Mouse (Mus musculus) embryonic facial prominence, embryonic 11.5 days (tissue): ENCODE measurements around the gene Rras. TPM values are rescaled to one million over a fixed set of nuclear protein-coding genes. Genes with fewer than 3 reads are reported as not detected.

Source experiments
- ATAC-seq: fragments of 200-750 bp; cut with Nextera tagmentation; replicated peaks from 2 replicates; pipeline ENCODE4 v1.8.0; 2017; ENCODE audit warnings: low read depth; ENCODE audit not compliant: insufficient number of reproducible peaks, low FRiP score, low TSS enrichment
- DNase-seq: peaks from one replicate; pipeline ENCODE4 v3.0.0-alpha.2; 2015; ENCODE audit warnings: low spot score
- H3K27ac ChIP-seq: fragments of 300-500 bp; sonication (generic); replicated peaks from 2 replicates; pipeline ENCODE4 v1.5.1; 2014; ENCODE audit warnings: mild to moderate bottlenecking, low read depth, low read length, control low read depth
- H3K27me3 ChIP-seq: fragments of 300-500 bp; sonication (generic); 2 replicates; pipeline ENCODE4 v1.6.1; 2014; ENCODE audit warnings: mild to moderate bottlenecking, low read length, moderate library complexity, mixed read lengths; ENCODE audit not compliant: control insufficient read depth, insufficient read depth
- H3K36me3 ChIP-seq: fragments of 300-500 bp; sonication (generic); replicated peaks from 2 replicates; pipeline ENCODE4 v1.6.1; 2014; ENCODE audit warnings: low read depth, mild to moderate bottlenecking, low read length, moderate library complexity, mixed read lengths; ENCODE audit not compliant: control insufficient read depth, insufficient read depth
- H3K4me1 ChIP-seq: fragments of 300-500 bp; sonication (generic); 2 replicates; pipeline ENCODE4 v1.6.1; 2014; ENCODE audit warnings: low read length, mixed read lengths; ENCODE audit not compliant: control insufficient read depth, insufficient read depth
- H3K4me2 ChIP-seq: fragments of 300-500 bp; sonication (generic); 2 replicates; pipeline ENCODE4 v1.6.1; 2014; ENCODE audit warnings: low read depth, mild to moderate bottlenecking, control low read depth, low read length, moderate library complexity
- H3K4me3 ChIP-seq: fragments of 300-500 bp; sonication (generic); 2 replicates; pipeline ENCODE4 v1.5.1; 2014; ENCODE audit warnings: low read depth, low read length, control low read depth
- H3K9ac ChIP-seq: fragments of 300-500 bp; sonication (generic); replicated peaks from 2 replicates; pipeline ENCODE4 v1.6.1; 2014; ENCODE audit warnings: mild to moderate bottlenecking, control low read depth, low read length
- H3K9me3 ChIP-seq: fragments of 300-500 bp; sonication (generic); replicated peaks from 2 replicates; pipeline ENCODE4 v1.6.1; 2016; ENCODE audit warnings: mild to moderate bottlenecking, low read length, inconsistent platforms, mixed read lengths; ENCODE audit not compliant: control insufficient read depth
- WGBS: fragments of 180-500 bp; shearing (Covaris S2); extraction: QIAGEN DNeasy Blood & Tissue Kit; methylation state at CpG from one replicate; pipeline ENCODE4 v1.1.7; 2014; 5-methylcytosine and 5-hydroxymethylcytosine counted together
- polyA plus RNA-seq: library from polyadenylated mRNA; unstranded; fragments of >200 nt; fragmentation: Nextera tagmentation; extraction: Ambion mirVana; gene quantifications from 2 replicates; pipeline ENCODE4 v1.2.1, GENCODE M21; 2014

The Rras gene
- polyA plus RNA-seq, 1 experiment from 2014 or later = 18.5 TPM

GRCm38 (mm10) chr7:45033722-45034359 is 16.1 kb downstream of the Rras start:
- Histone ChIP-seq H3K4me3 (no peak overlapping the region), H3K4me1 (no peaks in the 10 kb centered on the region), H3K4me2 (no peak overlapping the region), H3K9ac (no peak overlapping the region), H3K9me3 (no peaks in the 10 kb centered on the region), H3K27ac (no peak overlapping the region), H3K36me3 (peaks cover 53% of the 10 kb centered on the region), H3K27me3 (no peaks in the 10 kb centered on the region)
- ATAC-seq = no peak
- WGBS = 93% methylated on average over 19 of the region's 19 CpGs
- no peak for DNase-seq

GRCm38 (mm10) chr7:45035631-45036030 is 17.9 kb downstream of the Rras start:
- Histone ChIP-seq H3K27me3 (no peaks in the 10 kb centered on the region), H3K4me1 (no peaks in the 10 kb centered on the region), H3K9ac (no peak overlapping the region), H3K9me3 (no peaks in the 10 kb centered on the region), H3K36me3 (peaks cover 42% of the 10 kb centered on the region), H3K4me3 (no peak overlapping the region), H3K27ac (no peak overlapping the region), H3K4me2 (no peak overlapping the region)
- DNase-seq (no peak), ATAC-seq (no peak)
- 91% methylated on average over 3 of the region's 3 CpGs for WGBS

GRCm38 (mm10) chr7:45036702-45037101 is 18.9 kb downstream of the Rras start:
- H3K4me1 ChIP-seq = no peaks in the 10 kb centered on the region
- DNase-seq (no peak), ATAC-seq (no peak)
- no peak overlapping the region for H3K27ac ChIP-seq
- no peaks in the 10 kb centered on the region for H3K27me3 ChIP-seq
- no peak overlapping the region for H3K4me2 ChIP-seq
- H3K9ac ChIP-seq = no peak overlapping the region
- no peak overlapping the region for H3K4me3 ChIP-seq
- no peaks in the 10 kb centered on the region for H3K9me3 ChIP-seq
- whole genome bisulfite sequencing = 87% methylated on average over 11 of the region's 11 CpGs
- H3K36me3 ChIP-seq = peaks cover 33% of the 10 kb centered on the region

GRCm38 (mm10) chr7:45037720-45038361 is 20.1 kb downstream of the Rras start:
- DNase-seq (peak; percentile 64), ATAC-seq (no peak)
- Histone ChIP-seq H3K27me3 (no peaks in the 10 kb centered on the region), H3K4me3 (no peak overlapping the region), H3K9me3 (no peaks in the 10 kb centered on the region), H3K9ac (no peak overlapping the region), H3K4me1 (no peaks in the 10 kb centered on the region), H3K36me3 (peaks cover 34% of the 10 kb centered on the region), H3K4me2 (no peak overlapping the region), H3K27ac (no peak overlapping the region)
- WGBS = 72% methylated on average over 7 of the region's 7 CpGs

- H3K9ac ChIP-seq = no peak overlapping the region
- H3K4me2 ChIP-seq = no peak overlapping the region
- no peak overlapping the region for H3K27ac ChIP-seq
- H3K4me3 ChIP-seq = no peak overlapping the region
- 92% methylated on average over 9 of the region's 9 CpGs for WGBS
- no peaks in the 10 kb centered on the region for H3K27me3 ChIP-seq
- H3K9me3 ChIP-seq = no peaks in the 10 kb centered on the region
- ATAC-seq = no peak
- H3K4me1 ChIP-seq = no peaks in the 10 kb centered on the region
- DNase-seq = no peak
- H3K36me3 ChIP-seq = peaks cover 34% of the 10 kb centered on the region
Observed at GRCm38 (mm10) chr7:45038411-45038810, 20.6 kb downstream of the Rras start.

GRCm38 (mm10) chr7:45040851-45041250 is 23.1 kb downstream of the Rras start:
- no peak; the same call in 1 of the 2 replicates for ATAC-seq
- no peak overlapping the region for H3K27ac ChIP-seq
- H3K27me3 ChIP-seq = no peaks in the 10 kb centered on the region
- 87% methylated on average over 9 of the region's 9 CpGs for WGBS
- H3K9ac ChIP-seq = no peak overlapping the region
- peaks cover 32% of the 10 kb centered on the region for H3K36me3 ChIP-seq
- H3K9me3 ChIP-seq = no peaks in the 10 kb centered on the region
- DNase-seq = no peak
- H3K4me2 ChIP-seq = no peak overlapping the region
- no peaks in the 10 kb centered on the region for H3K4me1 ChIP-seq
- no peak overlapping the region for H3K4me3 ChIP-seq

- no peak for DNase-seq
- 93% methylated on average over 14 of the region's 14 CpGs for WGBS
- H3K9ac ChIP-seq = no peak overlapping the region
Observed at GRCm38 (mm10) chr7:45043307-45043706, 25.5 kb downstream of the Rras start.

GRCm38 (mm10) chr7:45045741-45046140 is 28.0 kb downstream of the Rras start:
- H3K4me2 ChIP-seq = no peak overlapping the region
- H3K36me3 ChIP-seq = peaks cover 63% of the 10 kb centered on the region
- 92% methylated on average over 22 of the region's 22 CpGs for WGBS
- no peaks in the 10 kb centered on the region for H3K9me3 ChIP-seq
- H3K27me3 ChIP-seq = no peaks in the 10 kb centered on the region
- DNase-seq = no peak
- no peak overlapping the region for H3K9ac ChIP-seq
- H3K4me3 ChIP-seq = no peak overlapping the region
- ATAC-seq = no peak
- peaks cover 2% of the 10 kb centered on the region; the same call in 1 of the 2 replicates for H3K4me1 ChIP-seq
- H3K27ac ChIP-seq = no peak overlapping the region

More at GRCm38 (mm10) chr7:45043307-45043706, 25.5 kb downstream of the Rras start:
- no peaks in the 10 kb centered on the region for H3K27me3 ChIP-seq
- no peak; the same call in 1 of the 2 replicates for ATAC-seq
- H3K4me1 ChIP-seq = no peaks in the 10 kb centered on the region; the same call in 1 of the 2 replicates
- H3K4me3 ChIP-seq = no peak overlapping the region
- H3K27ac ChIP-seq = no peak overlapping the region
- H3K9me3 ChIP-seq = no peaks in the 10 kb centered on the region
- H3K36me3 ChIP-seq = peaks cover 46% of the 10 kb centered on the region
- H3K4me2 ChIP-seq = no peak overlapping the region
